Mouse (Mus musculus) intestine, embryonic 14.5 days (tissue): Measurements from ENCODE around the gene Ubr3. TPM values are rescaled to one million over a fixed set of nuclear protein-coding genes. Genes with fewer than 3 reads are reported as not detected.
"Not testable (repeated sequence)": the region's sequence is repeated elsewhere in the genome, so short reads cannot be mapped to it uniquely, and the experiment has no call there.

Experiments
- ATAC-seq: fragments of 200-750 bp; cut with Nextera tagmentation; replicated peaks from 2 replicates; pipeline ENCODE4 v1.8.0; 2017; ENCODE audit warnings: low read depth, moderate number of reproducible peaks, moderate TSS enrichment, moderate library complexity; ENCODE audit not compliant: low FRiP score, low TSS enrichment
- DNase-seq: peaks from one replicate; pipeline ENCODE4 v3.0.0-alpha.2; 2018; ENCODE audit warnings: low spot score
- H3K27ac ChIP-seq: fragments of 300-500 bp; sonication (generic); 2 replicates; pipeline ENCODE4 v1.5.1; 2014; ENCODE audit warnings: low read depth, mild to moderate bottlenecking, control low read depth
- H3K27me3 ChIP-seq: fragments of 300-500 bp; sonication (generic); replicated peaks from 2 replicates; pipeline ENCODE4 v1.6.1; 2014; ENCODE audit warnings: low read length, control low read depth; ENCODE audit not compliant: control insufficient read depth, insufficient read depth
- H3K36me3 ChIP-seq: fragments of 300-500 bp; sonication (generic); 2 replicates; pipeline ENCODE4 v1.6.1; 2014; ENCODE audit warnings: low read length, control low read depth; ENCODE audit not compliant: control insufficient read depth, insufficient read depth
- H3K4me1 ChIP-seq: fragments of 300-500 bp; sonication (generic); replicated peaks from 2 replicates; pipeline ENCODE4 v1.6.1; 2014; ENCODE audit warnings: low read length, control low read depth, mixed read lengths; ENCODE audit not compliant: control insufficient read depth, insufficient read depth
- H3K4me2 ChIP-seq: fragments of 300-500 bp; sonication (generic); 2 replicates; pipeline ENCODE4 v1.6.1; 2014; ENCODE audit warnings: low read length
- H3K4me3 ChIP-seq: fragments of 300-500 bp; sonication (generic); 2 replicates; pipeline ENCODE4 v1.5.1; 2014; ENCODE audit warnings: low read depth, low read length, control low read depth, mixed read lengths
- H3K9ac ChIP-seq: fragments of 300-500 bp; sonication (generic); 2 replicates; pipeline ENCODE4 v1.6.1; 2014; ENCODE audit warnings: mild to moderate bottlenecking, low read length
- H3K9me3 ChIP-seq: fragments of 300-500 bp; sonication (generic); 2 replicates; pipeline ENCODE4 v1.6.1; 2016; ENCODE audit warnings: low read length, control low read depth; ENCODE audit not compliant: control insufficient read depth
- WGBS: fragments of 180-500 bp; shearing (Covaris S2); extraction: QIAGEN DNeasy Blood & Tissue Kit; methylation state at CpG from one replicate; pipeline ENCODE4 v1.1.7; 2014; 5-methylcytosine and 5-hydroxymethylcytosine counted together
- polyA plus RNA-seq: library from polyadenylated mRNA; unstranded; fragments of >200 nt; fragmentation: Nextera tagmentation; extraction: Ambion mirVana; gene quantifications from 2 replicates; pipeline ENCODE4 v1.2.1, GENCODE M21; 2014

Ubr3 gene
- polyA plus RNA-seq, 1 experiment from 2014 or later: 17.1 TPM

DNA sequence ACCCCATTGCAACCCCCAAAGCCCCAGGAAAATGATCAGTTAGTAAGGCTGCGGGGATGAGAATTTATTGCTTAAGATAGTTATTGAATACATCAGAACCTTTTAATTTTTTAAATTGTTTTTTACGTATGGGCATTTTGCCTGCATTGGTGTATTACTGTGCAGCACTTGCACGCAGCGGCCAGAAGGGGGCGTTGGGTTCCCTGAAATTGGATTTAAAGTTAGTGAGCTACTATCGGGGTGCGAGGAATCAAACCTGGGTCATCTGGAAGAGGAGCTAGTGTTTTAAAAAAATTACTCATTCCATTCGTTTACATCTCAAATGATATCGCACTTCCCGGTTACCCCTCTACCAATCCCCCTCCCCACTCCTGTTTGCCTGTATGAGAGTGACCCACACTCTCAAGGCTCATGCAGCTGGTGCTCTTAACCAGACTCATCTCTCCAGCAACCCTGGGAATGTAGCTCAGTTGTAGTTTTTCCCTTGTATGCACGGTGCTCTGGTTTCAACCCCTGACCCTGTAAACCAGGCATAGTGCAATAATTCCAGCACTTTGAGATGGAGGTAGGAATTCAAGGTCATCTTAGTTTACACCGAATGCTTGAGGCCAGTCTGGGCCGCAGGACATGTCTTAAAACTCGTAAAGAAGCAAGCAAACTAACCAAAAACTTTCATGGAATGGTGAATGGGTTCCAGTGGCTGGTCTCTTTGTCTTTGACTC lies 1.4 kb upstream of the Ubr3 start:
- WGBS: 61% methylated on average over 14 of the region's 14 CpGs

DNA sequence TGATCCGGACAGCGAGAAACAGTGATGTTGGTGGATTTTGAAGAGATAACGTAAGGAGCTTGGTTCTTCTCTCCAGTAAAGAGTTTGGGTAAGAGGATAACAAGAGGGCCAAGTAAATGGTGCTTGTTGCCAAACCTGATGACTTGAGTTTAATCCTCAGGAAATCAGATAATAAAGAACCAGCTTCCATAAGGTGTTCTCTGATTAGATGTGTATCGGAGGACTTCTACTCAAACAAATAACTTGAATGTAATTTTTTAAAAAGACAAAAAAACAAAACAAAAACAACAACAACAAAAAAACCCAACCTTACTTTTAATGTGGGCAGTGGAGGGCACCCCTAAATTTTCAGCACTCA lies 843 bp upstream of the Ubr3 start:
- 92% methylated on average over 4 of the region's 4 CpGs for WGBS
- peaks cover 6% of the 10 kb centered on the region for H3K4me1 ChIP-seq
- no peak for ATAC-seq

More for the DNA sequence above, 1.4 kb upstream of the Ubr3 start:
- Histone ChIP-seq H3K4me3 (no peak overlapping the region), H3K36me3 (peaks cover 2% of the 10 kb centered on the region; the same call in 1 of the 2 replicates), H3K4me1 (peaks cover 6% of the 10 kb centered on the region), H3K4me2 (no peak overlapping the region), H3K9me3 (no peaks in the 10 kb centered on the region), H3K27ac (no peak overlapping the region), H3K27me3 (no peaks in the 10 kb centered on the region), H3K9ac (no peak overlapping the region)
- DNase-seq (no peak), ATAC-seq (no peak)

DNA sequence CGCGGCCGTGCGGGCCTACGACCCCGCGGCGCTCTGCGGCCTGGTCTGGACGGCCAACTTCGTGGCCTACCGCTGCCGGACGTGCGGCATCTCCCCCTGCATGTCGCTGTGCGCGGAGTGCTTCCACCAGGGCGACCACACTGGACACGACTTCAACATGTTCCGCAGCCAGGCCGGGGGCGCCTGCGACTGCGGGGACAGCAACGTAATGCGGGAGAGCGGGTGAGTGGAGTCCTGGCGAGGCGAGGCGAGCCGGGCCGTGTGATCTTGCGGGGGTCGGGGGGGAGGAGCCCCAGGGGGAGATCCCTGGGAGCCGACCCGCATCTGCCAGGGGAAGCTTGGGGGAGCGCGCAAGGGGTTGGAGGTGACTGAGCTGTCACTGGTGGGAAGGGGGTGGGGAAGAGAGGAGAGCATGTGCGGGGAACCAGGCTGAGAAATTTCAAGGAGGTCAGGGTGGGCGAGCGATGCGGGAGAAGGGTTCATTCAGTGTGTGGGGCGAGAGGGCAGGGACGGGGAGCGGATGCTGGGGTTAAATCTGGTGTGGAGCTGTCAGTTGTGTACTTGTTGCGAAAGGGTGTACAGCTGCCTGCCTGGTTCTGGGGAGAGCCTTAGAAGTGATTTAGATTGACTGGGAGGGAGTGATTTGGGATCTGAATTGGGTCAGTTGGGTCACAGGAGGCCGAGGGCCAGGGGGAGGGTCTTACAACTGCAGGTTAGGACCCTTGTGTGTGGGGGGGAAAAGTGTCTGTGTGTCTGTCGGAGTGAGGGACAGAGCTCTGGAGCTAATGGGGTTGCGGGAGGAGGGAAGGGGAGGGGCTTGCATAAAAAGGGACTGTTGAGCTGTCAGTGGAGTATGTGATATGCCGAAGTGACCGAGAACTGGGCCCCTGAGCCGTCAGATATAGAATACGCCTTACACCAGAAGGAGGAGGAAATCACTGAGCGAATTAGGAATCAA lies 851 bp downstream of the Ubr3 start:
- DNase-seq (peak; percentile 72), ATAC-seq (peak; percentile 56)
- under 1% methylated on average over 54 of the region's 55 CpGs for WGBS
- H3K9ac ChIP-seq: peak overlapping the region; percentile 98
- peak overlapping the region; percentile 90 for H3K27ac ChIP-seq
- peak overlapping the region; percentile 93 for H3K4me2 ChIP-seq
- H3K27me3 ChIP-seq: no peaks in the 10 kb centered on the region
- H3K4me1 ChIP-seq: peaks cover 6% of the 10 kb centered on the region
- H3K4me3 ChIP-seq: peak overlapping the region; percentile 96
- peaks cover 11% of the 10 kb centered on the region; the same call in 1 of the 2 replicates for H3K36me3 ChIP-seq
- H3K9me3 ChIP-seq: no peaks in the 10 kb centered on the region

More for the DNA sequence above, 843 bp upstream of the Ubr3 start:
- no peak overlapping the region for H3K4me2 ChIP-seq
- no peak overlapping the region for H3K4me3 ChIP-seq
- H3K9ac ChIP-seq: no peak overlapping the region
- no peaks in the 10 kb centered on the region for H3K27me3 ChIP-seq
- H3K36me3 ChIP-seq: peaks cover 8% of the 10 kb centered on the region; the same call in 1 of the 2 replicates
- H3K27ac ChIP-seq: no peak overlapping the region
- H3K9me3 ChIP-seq: no peaks in the 10 kb centered on the region
- no peak for DNase-seq

DNA sequence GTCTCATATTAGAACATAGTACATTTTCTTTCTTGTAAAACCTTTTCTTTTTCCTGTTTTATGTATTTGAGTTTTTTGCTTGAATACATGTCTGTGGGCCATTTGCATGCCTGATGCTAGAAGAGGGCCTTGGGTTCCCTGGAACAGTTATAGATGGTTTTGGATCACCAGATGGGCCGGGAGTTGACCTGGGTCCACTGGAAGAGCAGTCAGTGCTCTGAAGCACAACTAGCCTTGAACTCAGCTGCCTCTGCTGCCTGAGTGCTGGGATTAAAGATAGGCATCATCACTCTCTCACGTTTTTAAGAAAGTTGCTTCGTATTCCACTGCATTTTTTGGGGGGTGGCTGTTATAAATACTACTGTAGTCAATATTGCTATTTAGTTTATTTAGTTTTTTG lies 6.5 kb downstream of the Ubr3 start:
- H3K4me1 ChIP-seq: peaks cover 4% of the 10 kb centered on the region
- no peak for ATAC-seq
- peaks cover 11% of the 10 kb centered on the region; the same call in 1 of the 2 replicates for H3K36me3 ChIP-seq
- no peak for DNase-seq
- WGBS: 89% methylated on average over 3 of the region's 3 CpGs
- no peak overlapping the region for H3K9ac ChIP-seq
- H3K27me3 ChIP-seq: no peaks in the 10 kb centered on the region
- no peak overlapping the region for H3K4me2 ChIP-seq
- H3K27ac ChIP-seq: no peak overlapping the region
- no peaks in the 10 kb centered on the region for H3K9me3 ChIP-seq
- no peak overlapping the region for H3K4me3 ChIP-seq

DNA sequence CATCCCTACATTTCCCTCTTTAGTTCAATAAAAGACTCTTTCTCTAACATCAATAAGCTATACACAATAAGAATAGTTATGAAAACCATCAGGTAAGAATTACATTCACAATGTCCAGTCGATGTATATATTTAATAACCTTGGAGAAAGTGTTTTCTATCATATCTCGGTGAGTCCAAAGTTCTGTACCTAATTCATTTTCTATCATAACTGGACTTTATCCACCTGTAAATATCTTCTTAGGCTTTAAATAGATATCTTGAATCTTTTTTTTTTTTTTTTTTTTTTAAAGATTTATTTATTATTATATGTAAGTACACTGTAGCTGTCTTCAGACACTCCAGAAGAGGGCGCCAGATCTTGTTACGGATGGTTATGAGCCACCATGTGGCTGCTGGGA lies 10.3 kb downstream of the Ubr3 start:
- 80% methylated on average over 4 of the region's 4 CpGs for WGBS
- ATAC-seq, H3K4me1 ChIP-seq, H3K36me3 ChIP-seq, H3K4me2 ChIP-seq, H3K27me3 ChIP-seq, H3K4me3 ChIP-seq, H3K9me3 ChIP-seq, H3K9ac ChIP-seq, H3K27ac ChIP-seq, DNase-seq: not testable (repeated sequence)

- ATAC-seq: no peak
- H3K9me3 ChIP-seq: no peaks in the 10 kb centered on the region
- 42% methylated on average over 2 of the region's 2 CpGs for WGBS
- no peak for DNase-seq
- peaks cover 16% of the 10 kb centered on the region for H3K36me3 ChIP-seq
- no peak overlapping the region for H3K4me2 ChIP-seq
- no peaks in the 10 kb centered on the region for H3K27me3 ChIP-seq
- no peak overlapping the region for H3K27ac ChIP-seq
- no peaks in the 10 kb centered on the region for H3K4me1 ChIP-seq
- H3K9ac ChIP-seq: no peak overlapping the region
- H3K4me3 ChIP-seq: no peak overlapping the region
These were observed 15.8 kb downstream of the Ubr3 start for GRCm38 (mm10) chr2:69912801-69913200.

DNA sequence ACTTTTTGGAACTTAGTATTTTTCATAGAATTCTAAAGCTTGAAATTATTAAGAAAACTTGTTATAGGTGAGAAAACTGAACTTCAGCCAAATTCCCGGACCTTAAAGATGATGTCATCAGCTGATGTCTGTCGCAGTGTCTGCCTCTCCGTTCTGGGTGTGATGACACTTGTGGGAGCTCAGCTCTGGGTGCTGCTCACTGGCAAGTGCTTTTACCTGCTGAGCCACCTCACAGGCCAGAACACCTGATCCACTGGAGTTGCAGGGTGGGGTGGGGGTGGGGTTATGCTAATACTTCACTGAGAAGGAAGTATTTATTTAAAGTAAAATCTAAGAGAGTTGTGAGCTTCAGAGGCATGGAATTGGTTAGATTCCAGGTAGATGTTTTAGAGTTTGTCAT lies 20.3 kb downstream of the Ubr3 start:
- no peak overlapping the region for H3K27ac ChIP-seq
- H3K9ac ChIP-seq: no peak overlapping the region
- no peaks in the 10 kb centered on the region for H3K27me3 ChIP-seq
- H3K36me3 ChIP-seq: peaks cover 36% of the 10 kb centered on the region
- H3K4me2 ChIP-seq: no peak overlapping the region
- H3K4me1 ChIP-seq: no peaks in the 10 kb centered on the region
- 89% methylated on average over 3 of the region's 3 CpGs for WGBS
- ATAC-seq: no peak
- no peak overlapping the region for H3K4me3 ChIP-seq
- no peak for DNase-seq
- H3K9me3 ChIP-seq: no peaks in the 10 kb centered on the region

DNA sequence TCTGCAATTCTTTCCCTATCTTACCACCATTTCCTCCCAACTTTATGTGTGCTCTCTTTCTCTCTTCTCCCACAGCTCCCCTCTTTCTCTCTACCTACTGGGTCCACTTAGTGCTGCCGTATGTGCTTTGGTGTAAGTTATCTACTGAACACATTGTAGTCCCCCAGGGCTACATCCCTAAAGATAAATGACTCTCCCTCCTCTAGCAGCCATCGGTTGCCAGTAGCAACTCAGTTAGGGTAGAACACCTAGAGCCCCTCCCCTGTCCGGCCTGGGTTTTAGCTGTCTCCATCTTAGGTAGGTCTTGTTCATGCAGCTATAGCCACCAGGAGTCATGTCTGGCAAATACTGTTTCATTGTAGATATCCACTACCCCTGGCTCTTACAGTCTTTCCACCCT lies 27.9 kb downstream of the Ubr3 start:
- Histone ChIP-seq H3K36me3 (peaks cover 43% of the 10 kb centered on the region), H3K27me3 (no peaks in the 10 kb centered on the region), H3K4me1 (no peaks in the 10 kb centered on the region), H3K4me3 (no peak overlapping the region), H3K27ac (no peak overlapping the region), H3K4me2 (no peak overlapping the region), H3K9me3 (no peaks in the 10 kb centered on the region), H3K9ac (no peak overlapping the region)
- no peak for DNase-seq
- WGBS: 77% methylated on average over 3 of the region's 3 CpGs
- no peak for ATAC-seq
